Mouse (Mus musculus): ENCODE measurements around the gene Stx18. TPM values are rescaled to one million over a fixed set of nuclear protein-coding genes. Genes with fewer than 3 reads are reported as not detected.

The Stx18 gene
- polyA plus RNA-seq, 1 experiment from 2014 or later = 46.7 TPM

GRCm38 (mm10) chr5:38085561-38086392 is 47.2 kb downstream of the Stx18 start:
- H3K9me3 ChIP-seq (ENCODE audit: control insufficient read depth, low read length) = no peaks in the 10 kb centered on the region
- H3K4me2 ChIP-seq (replicated peaks; ENCODE audit: low read depth, low read length) = no peak overlapping the region
- no peak overlapping the region for H3K9ac ChIP-seq (ENCODE audit: low read depth, low read length)
- no peaks in the 10 kb centered on the region for H3K36me3 ChIP-seq (ENCODE audit: control insufficient read depth, insufficient read depth, low read length)
- H3K4me3 ChIP-seq (ENCODE audit: low read length) = no peak overlapping the region
- no peaks in the 10 kb centered on the region for H3K4me1 ChIP-seq (ENCODE audit: control insufficient read depth, insufficient read depth, low read length)
- H3K27ac ChIP-seq (ENCODE audit: low read depth, low read length) = no peak overlapping the region
- H3K27me3 ChIP-seq (ENCODE audit: control insufficient read depth, insufficient read depth, low read length) = no peaks in the 10 kb centered on the region
- 27% methylated on average over 10 of the region's 10 CpGs for WGBS
- peak; percentile 73 for ATAC-seq (ENCODE audit: low FRiP score, low TSS enrichment)

- no peak for ATAC-seq (ENCODE audit: low FRiP score, low TSS enrichment)
Observed at GRCm38 (mm10) chr5:38090111-38090510, 51.6 kb downstream of the Stx18 start.

GRCm38 (mm10) chr5:38090581-38090980 is 52.0 kb downstream of the Stx18 start:
- H3K4me1 ChIP-seq (ENCODE audit: control insufficient read depth, insufficient read depth, low read length) = no peaks in the 10 kb centered on the region
- no peaks in the 10 kb centered on the region for H3K27me3 ChIP-seq (ENCODE audit: control insufficient read depth, insufficient read depth, low read length)
- H3K27ac ChIP-seq (ENCODE audit: low read depth, low read length) = no peak overlapping the region
- ATAC-seq (ENCODE audit: low FRiP score, low TSS enrichment) = no peak
- H3K36me3 ChIP-seq (ENCODE audit: control insufficient read depth, insufficient read depth, low read length) = no peaks in the 10 kb centered on the region
- H3K9ac ChIP-seq (ENCODE audit: low read depth, low read length) = no peak overlapping the region
- H3K9me3 ChIP-seq (ENCODE audit: control insufficient read depth, low read length) = no peaks in the 10 kb centered on the region
- H3K4me2 ChIP-seq (replicated peaks; ENCODE audit: low read depth, low read length) = no peak overlapping the region
- WGBS = 75% methylated on average over 3 of the region's 3 CpGs
- no peak overlapping the region for H3K4me3 ChIP-seq (ENCODE audit: low read length)

More at GRCm38 (mm10) chr5:38090111-38090510, 51.6 kb downstream of the Stx18 start:
- Histone ChIP-seq H3K4me2 (replicated peaks; ENCODE audit: low read depth, low read length) (no peak overlapping the region), H3K36me3 (ENCODE audit: control insufficient read depth, insufficient read depth, low read length) (no peaks in the 10 kb centered on the region), H3K27me3 (ENCODE audit: control insufficient read depth, insufficient read depth, low read length) (no peaks in the 10 kb centered on the region), H3K9ac (ENCODE audit: low read depth, low read length) (no peak overlapping the region), H3K4me1 (ENCODE audit: control insufficient read depth, insufficient read depth, low read length) (no peaks in the 10 kb centered on the region), H3K9me3 (ENCODE audit: control insufficient read depth, low read length) (no peaks in the 10 kb centered on the region), H3K27ac (ENCODE audit: low read depth, low read length) (no peak overlapping the region), H3K4me3 (ENCODE audit: low read length) (no peak overlapping the region)
- 88% methylated on average over 3 of the region's 3 CpGs for WGBS

GRCm38 (mm10) chr5:38091046-38091965 is 52.8 kb downstream of the Stx18 start:
- H3K27ac ChIP-seq (ENCODE audit: low read depth, low read length) = no peak overlapping the region
- 69% methylated on average over 8 of the region's 8 CpGs for WGBS
- no peak overlapping the region for H3K4me2 ChIP-seq (replicated peaks; ENCODE audit: low read depth, low read length)
- no peaks in the 10 kb centered on the region for H3K9me3 ChIP-seq (ENCODE audit: control insufficient read depth, low read length)
- H3K4me1 ChIP-seq (ENCODE audit: control insufficient read depth, insufficient read depth, low read length) = no peaks in the 10 kb centered on the region
- H3K4me3 ChIP-seq (ENCODE audit: low read length) = no peak overlapping the region
- ATAC-seq (ENCODE audit: low FRiP score, low TSS enrichment) = no peak
- no peaks in the 10 kb centered on the region for H3K27me3 ChIP-seq (ENCODE audit: control insufficient read depth, insufficient read depth, low read length)
- H3K9ac ChIP-seq (ENCODE audit: low read depth, low read length) = no peak overlapping the region
- no peaks in the 10 kb centered on the region for H3K36me3 ChIP-seq (ENCODE audit: control insufficient read depth, insufficient read depth, low read length)

GRCm38 (mm10) chr5:38091966-38092304 is 53.4 kb downstream of the Stx18 start:
- H3K9ac ChIP-seq (ENCODE audit: low read depth, low read length) = no peak overlapping the region
- ATAC-seq (ENCODE audit: low FRiP score, low TSS enrichment) = no peak
- no peaks in the 10 kb centered on the region for H3K9me3 ChIP-seq (ENCODE audit: control insufficient read depth, low read length)

GRCm38 (mm10) chr5:38094331-38094730 is 55.8 kb downstream of the Stx18 start:
- no peak overlapping the region for H3K9ac ChIP-seq (ENCODE audit: low read depth, low read length)
- no peak for ATAC-seq (ENCODE audit: low FRiP score, low TSS enrichment)
- no peaks in the 10 kb centered on the region for H3K4me1 ChIP-seq (ENCODE audit: control insufficient read depth, insufficient read depth, low read length)
- no peak overlapping the region for H3K4me2 ChIP-seq (replicated peaks; ENCODE audit: low read depth, low read length)
- H3K27me3 ChIP-seq (ENCODE audit: control insufficient read depth, insufficient read depth, low read length) = no peaks in the 10 kb centered on the region
- H3K27ac ChIP-seq (ENCODE audit: low read depth, low read length) = no peak overlapping the region
- no peaks in the 10 kb centered on the region for H3K9me3 ChIP-seq (ENCODE audit: control insufficient read depth, low read length)
- 97% methylated on average over 2 of the region's 2 CpGs for WGBS
- H3K4me3 ChIP-seq (ENCODE audit: low read length) = no peak overlapping the region
- no peaks in the 10 kb centered on the region for H3K36me3 ChIP-seq (ENCODE audit: control insufficient read depth, insufficient read depth, low read length)

More at GRCm38 (mm10) chr5:38091966-38092304, 53.4 kb downstream of the Stx18 start:
- Histone ChIP-seq H3K4me2 (replicated peaks; ENCODE audit: low read depth, low read length) (no peak overlapping the region), H3K4me3 (ENCODE audit: low read length) (no peak overlapping the region), H3K27ac (ENCODE audit: low read depth, low read length) (no peak overlapping the region), H3K27me3 (ENCODE audit: control insufficient read depth, insufficient read depth, low read length) (no peaks in the 10 kb centered on the region), H3K4me1 (ENCODE audit: control insufficient read depth, insufficient read depth, low read length) (no peaks in the 10 kb centered on the region), H3K36me3 (ENCODE audit: control insufficient read depth, insufficient read depth, low read length) (no peaks in the 10 kb centered on the region)
- WGBS = 73% methylated on average over 2 of the region's 2 CpGs

- H3K9ac ChIP-seq (ENCODE audit: low read depth, low read length) = no peak overlapping the region
- no peak overlapping the region for H3K4me2 ChIP-seq (replicated peaks; ENCODE audit: low read depth, low read length)
- H3K4me1 ChIP-seq (ENCODE audit: control insufficient read depth, insufficient read depth, low read length) = no peaks in the 10 kb centered on the region
- 81% methylated on average over 4 of the region's 4 CpGs for WGBS
- H3K36me3 ChIP-seq (ENCODE audit: control insufficient read depth, insufficient read depth, low read length) = no peaks in the 10 kb centered on the region
- no peak overlapping the region for H3K4me3 ChIP-seq (ENCODE audit: low read length)
- H3K27ac ChIP-seq (ENCODE audit: low read depth, low read length) = no peak overlapping the region
- no peaks in the 10 kb centered on the region for H3K27me3 ChIP-seq (ENCODE audit: control insufficient read depth, insufficient read depth, low read length)
- no peaks in the 10 kb centered on the region for H3K9me3 ChIP-seq (ENCODE audit: control insufficient read depth, low read length)
- ATAC-seq (ENCODE audit: low FRiP score, low TSS enrichment) = no peak
Observed at GRCm38 (mm10) chr5:38097501-38098093, 59.1 kb downstream of the Stx18 start.

GRCm38 (mm10) chr5:38099139-38099676 is 60.7 kb downstream of the Stx18 start:
- WGBS = 85% methylated on average over 2 of the region's 2 CpGs
- Histone ChIP-seq H3K27me3 (ENCODE audit: control insufficient read depth, insufficient read depth, low read length) (no peaks in the 10 kb centered on the region), H3K9me3 (ENCODE audit: control insufficient read depth, low read length) (no peaks in the 10 kb centered on the region), H3K4me3 (ENCODE audit: low read length) (no peak overlapping the region), H3K4me2 (replicated peaks; ENCODE audit: low read depth, low read length) (no peak overlapping the region), H3K9ac (ENCODE audit: low read depth, low read length) (no peak overlapping the region), H3K4me1 (ENCODE audit: control insufficient read depth, insufficient read depth, low read length) (no peaks in the 10 kb centered on the region), H3K36me3 (ENCODE audit: control insufficient read depth, insufficient read depth, low read length) (no peaks in the 10 kb centered on the region), H3K27ac (ENCODE audit: low read depth, low read length) (no peak overlapping the region)
- no peak for ATAC-seq (ENCODE audit: low FRiP score, low TSS enrichment)

All from kidney, embryonic 14.5 days (tissue).